Mouse (Mus musculus): ENCODE measurements around the gene 1700067K01Rik. TPM values are rescaled to one million over a fixed set of nuclear protein-coding genes. Genes with fewer than 3 reads are reported as not detected.

1700067K01Rik gene
- polyA plus RNA-seq, 1 experiment = 0.91 TPM

DNA sequence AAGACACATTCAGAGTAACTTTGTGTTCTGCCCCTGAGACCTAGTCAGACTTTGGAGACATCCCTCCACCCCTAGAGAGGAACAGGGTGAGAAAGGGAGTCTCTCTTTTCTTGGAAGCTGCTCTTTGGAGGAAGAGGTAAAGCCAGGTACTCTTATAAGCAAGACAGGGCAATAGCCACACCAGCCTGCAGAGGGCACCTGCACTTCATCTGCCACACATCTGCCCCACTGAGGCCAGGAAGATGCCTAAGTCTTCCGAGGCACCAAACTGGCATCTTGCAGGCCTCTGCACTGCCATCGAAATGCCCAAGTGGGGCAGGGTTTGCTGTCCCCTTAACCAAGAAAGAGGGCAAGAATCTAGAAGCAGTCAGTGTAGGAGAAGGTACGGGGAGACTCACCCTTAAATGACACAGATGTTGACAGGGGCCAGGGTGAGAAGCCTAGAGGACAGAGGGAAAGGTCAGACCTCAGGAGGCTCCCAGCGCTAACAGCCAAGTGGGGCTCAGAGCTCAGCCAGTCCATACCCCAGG is 25.1 kb upstream of the 1700067K01Rik start:
- H3K27me3 ChIP-seq (ENCODE audit: control insufficient read depth, insufficient read depth, low read length) = no peaks in the 10 kb centered on the region
- H3K36me3 ChIP-seq (ENCODE audit: control insufficient read depth, insufficient read depth, low read length) = peaks cover 6% of the 10 kb centered on the region; the same call in 1 of the 2 replicates
- TF ChIP-seq CTCF (IDR thresholded peaks at IDR 0.05; ENCODE audit: extremely low read depth, insufficient read length, insufficient replicate concordance, low read depth, low read length) (peak; percentile 45; the same call in 1 of the 2 replicates), POLR2A (IDR thresholded peaks at IDR 0.05; ENCODE audit: low read depth, low read length) (no peak)
- 72% methylated on average over 4 of the region's 4 CpGs for WGBS
- H3K4me3 ChIP-seq (ENCODE audit: low read depth, low read length) = no peak overlapping the region
- no peak overlapping the region for H3K27ac ChIP-seq (ENCODE audit: insufficient read depth, low read depth, low read length)
- H3K4me1 ChIP-seq (ENCODE audit: control insufficient read depth, insufficient read depth, insufficient read length, low read length) = peaks cover 15% of the 10 kb centered on the region; the same call in 1 of the 2 replicates

GRCm38 (mm10) chr8:83976779-83977350 is 24.4 kb upstream of the 1700067K01Rik start:
- peaks cover 12% of the 10 kb centered on the region for H3K36me3 ChIP-seq (ENCODE audit: control insufficient read depth, insufficient read depth, low read length)
- no peak overlapping the region for H3K27ac ChIP-seq (ENCODE audit: insufficient read depth, low read depth, low read length)
- TF ChIP-seq CTCF (IDR thresholded peaks at IDR 0.05; ENCODE audit: extremely low read depth, insufficient read length, insufficient replicate concordance, low read depth, low read length) (no peak), POLR2A (IDR thresholded peaks at IDR 0.05; ENCODE audit: low read depth, low read length) (no peak)
- H3K27me3 ChIP-seq (ENCODE audit: control insufficient read depth, insufficient read depth, low read length) = no peaks in the 10 kb centered on the region
- peaks cover 15% of the 10 kb centered on the region; the same call in 1 of the 2 replicates for H3K4me1 ChIP-seq (ENCODE audit: control insufficient read depth, insufficient read depth, insufficient read length, low read length)
- WGBS = 90% methylated on average over 5 of the region's 5 CpGs
- H3K4me3 ChIP-seq (ENCODE audit: low read depth, low read length) = no peak overlapping the region

GRCm38 (mm10) chr8:83977646-83978045 is 23.7 kb upstream of the 1700067K01Rik start:
- no peak overlapping the region for H3K27ac ChIP-seq (ENCODE audit: insufficient read depth, low read depth, low read length)
- WGBS = 46% methylated on average over 6 of the region's 6 CpGs
- H3K4me3 ChIP-seq (ENCODE audit: low read depth, low read length) = no peak overlapping the region
- H3K4me1 ChIP-seq (ENCODE audit: control insufficient read depth, insufficient read depth, insufficient read length, low read length) = peaks cover 12% of the 10 kb centered on the region; the same call in 1 of the 2 replicates
- TF ChIP-seq POLR2A (IDR thresholded peaks at IDR 0.05; ENCODE audit: low read depth, low read length) (no peak), CTCF (IDR thresholded peaks at IDR 0.05; ENCODE audit: extremely low read depth, insufficient read length, insufficient replicate concordance, low read depth, low read length) (no peak)
- H3K36me3 ChIP-seq (ENCODE audit: control insufficient read depth, insufficient read depth, low read length) = peaks cover 13% of the 10 kb centered on the region
- H3K27me3 ChIP-seq (ENCODE audit: control insufficient read depth, insufficient read depth, low read length) = no peaks in the 10 kb centered on the region

DNA sequence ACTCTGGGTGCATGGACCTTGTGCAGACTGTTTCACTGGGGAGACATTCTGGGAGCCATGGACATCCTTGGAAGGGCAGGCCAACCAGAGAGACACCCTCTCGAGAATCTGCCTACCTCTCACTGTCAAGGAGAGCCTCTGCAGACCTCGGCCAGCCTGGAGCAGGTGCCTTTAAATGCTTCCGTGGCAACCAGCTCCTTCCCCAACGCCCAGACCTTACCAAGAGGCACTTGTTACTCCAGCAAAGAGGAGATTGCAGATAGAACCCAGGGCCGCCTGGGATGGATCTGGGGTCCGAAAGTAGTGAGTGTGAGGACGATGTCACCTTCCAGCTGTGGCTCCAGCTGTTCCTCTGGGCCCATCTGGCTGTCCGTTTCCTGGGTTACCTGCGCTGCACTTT is 23.1 kb upstream of the 1700067K01Rik start:
- Histone ChIP-seq H3K36me3 (ENCODE audit: control insufficient read depth, insufficient read depth, low read length) (peaks cover 13% of the 10 kb centered on the region), H3K27ac (ENCODE audit: insufficient read depth, low read depth, low read length) (no peak overlapping the region), H3K27me3 (ENCODE audit: control insufficient read depth, insufficient read depth, low read length) (no peaks in the 10 kb centered on the region), H3K4me1 (ENCODE audit: control insufficient read depth, insufficient read depth, insufficient read length, low read length) (peaks cover 12% of the 10 kb centered on the region; the same call in 1 of the 2 replicates), H3K4me3 (ENCODE audit: low read depth, low read length) (no peak overlapping the region)
- TF ChIP-seq CTCF (IDR thresholded peaks at IDR 0.05; ENCODE audit: extremely low read depth, insufficient read length, insufficient replicate concordance, low read depth, low read length) = no peak
- TF ChIP-seq POLR2A (IDR thresholded peaks at IDR 0.05; ENCODE audit: low read depth, low read length) = no peak
- WGBS = 81% methylated on average over 9 of the region's 9 CpGs

GRCm38 (mm10) chr8:83980250-83980649 is 21.1 kb upstream of the 1700067K01Rik start:
- peaks cover 18% of the 10 kb centered on the region for H3K36me3 ChIP-seq (ENCODE audit: control insufficient read depth, insufficient read depth, low read length)

GRCm38 (mm10) chr8:83980845-83981244 is 20.5 kb upstream of the 1700067K01Rik start:
- Histone ChIP-seq H3K36me3 (ENCODE audit: control insufficient read depth, insufficient read depth, low read length) (peaks cover 22% of the 10 kb centered on the region), H3K4me3 (ENCODE audit: low read depth, low read length) (no peak overlapping the region), H3K27ac (ENCODE audit: insufficient read depth, low read depth, low read length) (no peak overlapping the region), H3K27me3 (ENCODE audit: control insufficient read depth, insufficient read depth, low read length) (no peaks in the 10 kb centered on the region), H3K4me1 (ENCODE audit: control insufficient read depth, insufficient read depth, insufficient read length, low read length) (peaks cover 6% of the 10 kb centered on the region; the same call in 1 of the 2 replicates)
- no peak for TF ChIP-seq POLR2A (IDR thresholded peaks at IDR 0.05; ENCODE audit: low read depth, low read length)
- no peak for TF ChIP-seq CTCF (IDR thresholded peaks at IDR 0.05; ENCODE audit: extremely low read depth, insufficient read length, insufficient replicate concordance, low read depth, low read length)
- 82% methylated on average over 8 of the region's 8 CpGs for WGBS

More at GRCm38 (mm10) chr8:83980250-83980649, 21.1 kb upstream of the 1700067K01Rik start:
- Histone ChIP-seq H3K4me1 (ENCODE audit: control insufficient read depth, insufficient read depth, insufficient read length, low read length) (peaks cover 6% of the 10 kb centered on the region; the same call in 1 of the 2 replicates), H3K27ac (ENCODE audit: insufficient read depth, low read depth, low read length) (no peak overlapping the region), H3K4me3 (ENCODE audit: low read depth, low read length) (no peak overlapping the region), H3K27me3 (ENCODE audit: control insufficient read depth, insufficient read depth, low read length) (no peaks in the 10 kb centered on the region)
- TF ChIP-seq POLR2A (IDR thresholded peaks at IDR 0.05; ENCODE audit: low read depth, low read length) (no peak), CTCF (IDR thresholded peaks at IDR 0.05; ENCODE audit: extremely low read depth, insufficient read length, insufficient replicate concordance, low read depth, low read length) (no peak)
- 86% methylated on average over 1 of the region's 1 CpGs for WGBS

DNA sequence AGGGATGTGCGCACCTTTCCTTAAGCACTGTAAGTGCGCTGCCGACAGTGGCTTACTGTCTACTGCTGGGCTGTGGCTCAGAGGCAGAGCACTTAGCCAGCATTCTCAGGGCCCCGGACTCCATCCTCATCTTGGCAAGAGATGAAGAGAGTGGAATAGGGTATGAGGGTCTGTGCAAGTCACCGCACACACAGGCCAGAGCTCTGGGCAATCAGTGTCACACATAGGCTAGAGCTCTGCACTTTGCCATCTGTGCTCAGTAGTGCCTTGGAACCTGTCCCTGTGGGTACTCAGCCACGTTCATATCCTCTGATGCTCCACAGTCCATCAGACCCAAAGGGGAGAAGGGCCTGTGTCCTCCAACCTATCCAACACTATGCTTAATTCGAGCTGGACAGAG is 19.8 kb upstream of the 1700067K01Rik start:
- Histone ChIP-seq H3K36me3 (ENCODE audit: control insufficient read depth, insufficient read depth, low read length) (peaks cover 28% of the 10 kb centered on the region), H3K27ac (ENCODE audit: insufficient read depth, low read depth, low read length) (no peak overlapping the region), H3K4me3 (ENCODE audit: low read depth, low read length) (no peak overlapping the region), H3K4me1 (ENCODE audit: control insufficient read depth, insufficient read depth, insufficient read length, low read length) (peaks cover 6% of the 10 kb centered on the region; the same call in 1 of the 2 replicates), H3K27me3 (ENCODE audit: control insufficient read depth, insufficient read depth, low read length) (no peaks in the 10 kb centered on the region)
- TF ChIP-seq POLR2A (IDR thresholded peaks at IDR 0.05; ENCODE audit: low read depth, low read length) (no peak), CTCF (IDR thresholded peaks at IDR 0.05; ENCODE audit: extremely low read depth, insufficient read length, insufficient replicate concordance, low read depth, low read length) (no peak)
- 92% methylated on average over 7 of the region's 7 CpGs for WGBS

All from small intestine, adult 2 months (tissue).